Mouse (Mus musculus) liver, embryonic 14.5 days (tissue): ENCODE results near the gene Hbb-bs.

Experiments
- CTCF ChIP-seq: IDR thresholded peaks from 2 replicates; pipeline ENCODE4 v1.5.1; 2016; ENCODE audit warnings: antibody characterized with exemption, low read depth, control low read depth
- EP300 ChIP-seq: IDR thresholded peaks from 2 replicates; pipeline ENCODE4 v1.6.1; 2016; ENCODE audit warnings: antibody characterized with exemption, low read depth

DNA sequence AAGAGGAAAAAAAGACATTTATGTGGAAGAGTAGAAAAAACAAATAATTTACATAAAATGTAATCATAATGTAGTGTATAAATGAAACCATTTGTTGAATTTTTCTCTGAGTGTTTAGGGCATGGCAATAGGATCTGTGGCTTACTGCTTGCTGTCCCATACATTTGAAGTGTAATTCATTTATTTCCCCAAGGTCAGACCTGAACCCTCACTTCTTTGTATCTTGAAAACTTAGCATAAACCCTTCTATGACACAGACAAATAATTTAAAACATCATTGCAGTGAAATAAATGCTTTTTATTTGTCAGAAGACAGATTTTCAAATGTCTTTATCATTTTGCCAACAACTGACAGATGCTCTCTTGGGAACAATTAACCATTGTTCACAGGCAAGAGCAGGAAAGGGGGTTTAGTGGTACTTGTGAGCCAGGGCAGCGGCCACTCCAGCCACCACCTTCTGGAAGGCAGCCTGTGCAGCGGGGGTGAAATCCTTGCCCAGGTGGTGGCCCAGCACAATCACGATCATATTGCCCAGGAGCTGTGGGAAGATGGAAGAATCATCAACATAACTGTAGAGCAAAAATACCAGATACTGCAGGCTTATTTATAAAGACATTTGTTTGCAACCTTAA lies 1.5 kb downstream of the Hbb-bs start:
- TF ChIP-seq CTCF = no peak
- peak; percentile 58 for TF ChIP-seq EP300
